Mouse (Mus musculus) G1E (cell line): ENCODE data around the gene Gm9945.

ENCODE experiments used
- CTCF ChIP-seq: IDR thresholded peaks from 2 replicates; pipeline ENCODE4 v1.5.1; 2012; ENCODE audit warnings: low read depth, low read length, inconsistent platforms, mixed read lengths
- GATA2 ChIP-seq: IDR thresholded peaks from 2 replicates; pipeline ENCODE4 v1.6.1; 2012; ENCODE audit warnings: low read depth, low read length, inconsistent platforms, borderline replicate concordance

- TF ChIP-seq CTCF (no peak), GATA2 (no peak)
Measured at GRCm38 (mm10) chr11:53435504-53435903, 44.5 kb upstream of the Gm9945 start.
